Mouse (Mus musculus): ENCODE measurements around the gene Auts2. TPM values are rescaled to one million over a fixed set of nuclear protein-coding genes. Genes with fewer than 3 reads are reported as not detected.

Auts2 gene
- polyA plus RNA-seq, 1 experiment from 2014 or later, result 76.2 TPM

DNA sequence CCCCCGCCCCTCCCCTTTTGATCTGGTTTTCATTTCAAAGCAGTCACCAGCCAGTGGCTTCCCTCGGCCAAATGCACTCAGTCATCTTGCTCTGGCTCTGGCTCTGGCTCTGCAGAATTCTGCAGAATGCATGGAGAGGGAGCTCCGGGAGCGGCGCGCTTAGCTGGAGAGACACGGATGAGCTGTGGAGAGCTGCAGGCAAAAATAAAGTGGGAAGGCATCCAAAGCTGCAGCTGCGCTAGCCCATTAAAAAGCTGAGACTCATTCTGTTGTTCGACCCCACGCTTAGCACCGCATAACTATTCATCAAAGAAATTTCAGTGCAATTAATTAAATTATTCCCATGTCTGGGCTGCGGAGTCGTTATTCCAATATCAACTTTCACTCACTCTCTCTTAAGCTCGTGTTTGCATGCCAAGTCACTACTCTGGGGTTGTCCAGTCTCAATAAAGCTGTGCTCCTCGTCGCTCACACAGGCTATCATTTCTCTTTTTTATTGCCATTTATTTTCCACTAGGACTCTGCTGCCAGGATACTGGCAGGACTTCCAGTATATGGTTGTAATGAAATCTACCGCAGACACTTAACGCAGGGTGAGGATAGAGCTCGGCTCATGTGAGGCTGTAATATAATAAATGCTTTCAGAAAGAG, 468.3 kb downstream of the Auts2 start:
- ATAC-seq (ENCODE audit: low FRiP score, low read depth), result peak; percentile 90
- H3K27ac ChIP-seq (replicated peaks), result peak overlapping the region; percentile 77
- H3K4me2 ChIP-seq, result peak overlapping the region; percentile 52
- 8% methylated on average over 19 of the region's 19 CpGs for WGBS
- H3K27me3 ChIP-seq, result no peaks in the 10 kb centered on the region
- peaks cover 47% of the 10 kb centered on the region for H3K4me1 ChIP-seq (replicated peaks)
- no peaks in the 10 kb centered on the region for H3K9me3 ChIP-seq
- H3K36me3 ChIP-seq, result no peaks in the 10 kb centered on the region
- H3K4me3 ChIP-seq, result peak overlapping the region; percentile 13; the same call in 1 of the 2 replicates
- peak overlapping the region; percentile 31; the same call in 1 of the 2 replicates for H3K9ac ChIP-seq

DNA sequence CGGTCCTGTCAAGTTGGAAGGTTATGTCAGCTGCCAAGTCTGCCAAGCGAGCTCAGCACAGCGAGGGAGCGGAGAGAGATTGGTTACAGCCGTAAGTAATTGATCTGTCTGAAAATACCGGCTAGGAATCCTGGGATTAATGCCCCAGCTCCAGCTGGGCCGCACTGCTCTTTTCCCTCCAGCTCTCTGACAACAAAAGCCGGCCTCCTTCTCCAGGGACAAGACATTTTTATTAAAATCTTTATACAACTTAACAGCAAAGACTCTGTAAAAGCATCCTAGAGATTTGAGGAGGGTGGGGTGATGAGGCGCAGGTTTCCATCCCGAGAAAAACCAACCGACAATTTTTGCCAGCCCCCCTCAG, 468.8 kb downstream of the Auts2 start:
- WGBS, result 5% methylated on average over 11 of the region's 11 CpGs

DNA sequence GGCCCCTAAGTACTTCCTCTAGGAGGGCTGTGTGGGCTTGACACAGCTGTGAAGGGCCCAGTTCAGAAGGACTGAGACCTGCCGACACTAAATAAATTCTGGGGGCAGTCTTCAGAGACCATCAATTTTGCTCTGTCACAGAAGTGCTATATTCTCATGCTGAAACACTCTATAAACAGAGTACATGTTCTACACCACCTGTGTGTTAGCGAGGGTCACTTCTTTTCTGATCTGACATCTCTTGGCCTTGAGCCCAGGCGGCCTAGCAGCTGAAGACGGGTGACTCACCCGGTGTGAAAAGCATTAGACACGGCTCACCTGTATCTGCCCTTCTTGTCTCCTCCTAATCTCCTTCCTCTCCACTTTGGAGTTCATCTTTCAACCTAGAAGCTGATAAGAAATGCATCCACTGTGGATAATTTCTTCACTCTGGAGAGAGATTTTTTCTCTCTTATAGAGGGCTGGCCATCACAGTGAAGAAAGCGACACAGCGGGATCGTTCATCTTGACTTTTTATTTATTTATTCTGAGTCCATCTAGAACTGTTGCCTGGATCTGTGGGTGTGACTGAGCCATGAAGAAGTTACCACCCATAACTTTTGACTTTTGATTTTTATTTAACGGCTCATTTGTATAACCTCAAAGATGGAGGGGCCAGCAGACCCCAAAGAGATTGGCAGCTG, 469.3 kb downstream of the Auts2 start:
- H3K4me2 ChIP-seq, result peak overlapping the region; percentile 52
- H3K9ac ChIP-seq, result peak overlapping the region; percentile 31; the same call in 1 of the 2 replicates
- peaks cover 47% of the 10 kb centered on the region for H3K4me1 ChIP-seq (replicated peaks)
- H3K36me3 ChIP-seq, result no peaks in the 10 kb centered on the region
- peak overlapping the region; percentile 77 for H3K27ac ChIP-seq (replicated peaks)
- WGBS, result 24% methylated on average over 10 of the region's 10 CpGs
- ATAC-seq (ENCODE audit: low FRiP score, low read depth), result no peak
- H3K4me3 ChIP-seq, result no peak overlapping the region
- no peaks in the 10 kb centered on the region for H3K27me3 ChIP-seq
- H3K9me3 ChIP-seq, result no peaks in the 10 kb centered on the region

More for the DNA sequence above, 468.8 kb downstream of the Auts2 start:
- peaks cover 47% of the 10 kb centered on the region for H3K4me1 ChIP-seq (replicated peaks)
- H3K9me3 ChIP-seq, result no peaks in the 10 kb centered on the region
- peak overlapping the region; percentile 31; the same call in 1 of the 2 replicates for H3K9ac ChIP-seq
- peak overlapping the region; percentile 13; the same call in 1 of the 2 replicates for H3K4me3 ChIP-seq
- H3K27ac ChIP-seq (replicated peaks), result peak overlapping the region; percentile 77
- peak overlapping the region; percentile 52 for H3K4me2 ChIP-seq
- H3K27me3 ChIP-seq, result no peaks in the 10 kb centered on the region
- ATAC-seq (ENCODE audit: low FRiP score, low read depth), result peak; percentile 60
- H3K36me3 ChIP-seq, result no peaks in the 10 kb centered on the region

DNA sequence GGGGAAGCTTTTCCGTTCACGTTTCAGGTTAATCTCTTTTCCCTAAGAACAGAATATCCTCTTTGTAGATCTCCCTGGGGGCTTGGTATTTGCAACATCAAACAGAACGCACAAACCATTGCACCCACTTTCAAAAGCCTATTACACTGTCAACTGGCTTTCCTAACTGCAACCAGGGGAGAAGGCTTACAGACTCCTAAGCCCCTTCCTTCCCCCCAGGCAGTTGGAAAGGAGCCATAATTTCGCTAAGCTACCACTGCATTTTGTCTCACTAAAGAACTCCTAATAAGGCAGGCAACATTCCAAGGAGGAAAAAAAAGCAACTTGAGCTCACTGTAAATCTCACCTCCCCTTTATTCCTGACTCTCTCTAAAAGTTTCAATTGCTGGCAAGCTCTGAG, 470.8 kb downstream of the Auts2 start:
- H3K9me3 ChIP-seq, result no peaks in the 10 kb centered on the region
- H3K27me3 ChIP-seq, result no peaks in the 10 kb centered on the region
- no peak for ATAC-seq (ENCODE audit: low FRiP score, low read depth)
- WGBS, result 12% methylated on average over 4 of the region's 4 CpGs
- no peak overlapping the region for H3K4me3 ChIP-seq
- no peak overlapping the region for H3K27ac ChIP-seq (replicated peaks)
- no peaks in the 10 kb centered on the region for H3K36me3 ChIP-seq
- no peak overlapping the region for H3K9ac ChIP-seq
- H3K4me2 ChIP-seq, result no peak overlapping the region
- peaks cover 53% of the 10 kb centered on the region for H3K4me1 ChIP-seq (replicated peaks)

DNA sequence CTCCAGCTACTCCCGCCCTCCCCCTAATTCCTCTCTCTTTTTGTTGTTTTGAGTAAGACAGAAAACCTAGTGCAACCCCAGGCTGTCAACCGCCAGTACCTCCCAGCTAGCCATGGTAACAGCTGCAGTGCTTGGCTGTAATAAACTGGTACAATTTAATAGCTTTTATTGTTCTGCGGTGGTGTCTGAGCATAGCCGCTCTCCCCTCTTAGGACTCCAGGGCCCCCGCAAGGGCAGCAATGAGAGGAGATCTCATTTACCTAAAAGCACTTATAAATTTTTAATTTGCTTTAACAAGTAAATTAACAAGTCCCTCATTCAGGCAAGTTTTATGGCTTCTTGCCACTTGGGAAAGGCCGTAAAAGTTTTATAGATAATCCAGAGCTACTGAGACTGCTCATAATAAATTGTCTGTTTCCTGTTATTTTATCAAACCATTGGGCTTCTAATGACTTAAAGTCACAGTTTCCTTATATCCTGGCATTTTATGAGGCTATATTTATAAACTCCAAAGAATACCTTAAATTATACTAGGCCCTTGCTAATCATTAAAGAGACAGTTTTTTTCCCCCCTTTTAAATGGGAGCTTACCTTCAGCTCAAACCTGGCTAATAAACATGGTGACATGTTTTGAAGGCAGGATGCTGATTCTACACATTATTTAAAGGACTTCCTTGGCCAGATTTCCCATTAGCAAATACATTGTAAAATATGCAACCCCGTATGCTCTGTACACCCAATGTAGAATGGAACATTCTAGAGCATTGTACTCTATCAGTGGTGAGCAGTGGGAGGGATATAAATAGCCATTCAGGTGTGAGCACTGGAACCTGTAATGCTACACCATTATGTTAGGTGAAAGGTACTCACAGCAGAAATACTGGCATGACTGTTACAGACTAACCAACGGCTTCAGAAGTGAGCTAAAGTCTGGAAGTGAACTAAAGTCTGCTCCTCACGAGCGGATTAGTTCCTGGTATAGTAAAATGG, 475.1 kb downstream of the Auts2 start:
- Histone ChIP-seq H3K4me1 (replicated peaks) (peaks cover 24% of the 10 kb centered on the region), H3K9me3 (no peaks in the 10 kb centered on the region), H3K27ac (replicated peaks) (no peak overlapping the region; the same call in 1 of the 2 replicates), H3K36me3 (no peaks in the 10 kb centered on the region), H3K27me3 (no peaks in the 10 kb centered on the region), H3K4me3 (no peak overlapping the region), H3K9ac (no peak overlapping the region), H3K4me2 (no peak overlapping the region)
- ATAC-seq (ENCODE audit: low FRiP score, low read depth), result no peak
- WGBS, result 58% methylated on average over 10 of the region's 10 CpGs

DNA sequence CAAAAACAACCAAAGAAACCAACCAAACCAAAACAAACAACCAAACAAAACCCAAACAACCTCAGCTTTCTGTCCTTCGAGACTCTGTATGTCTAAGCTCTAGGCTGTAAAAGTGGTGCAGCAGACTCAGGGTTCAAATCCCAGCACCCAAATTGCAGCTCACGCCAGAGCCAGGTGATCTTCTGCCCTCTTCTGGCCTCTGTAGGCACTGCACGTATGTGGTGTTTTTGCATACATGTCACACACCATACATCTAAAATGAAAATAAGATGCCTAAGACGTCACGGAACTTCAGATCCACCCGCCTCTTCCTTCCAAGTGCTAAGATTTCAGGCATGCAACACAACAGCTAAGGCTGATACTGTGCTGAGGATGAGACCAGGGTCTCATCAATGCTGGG, 483.0 kb downstream of the Auts2 start:
- Histone ChIP-seq H3K27me3 (no peaks in the 10 kb centered on the region), H3K4me2 (no peak overlapping the region), H3K27ac (replicated peaks) (no peak overlapping the region), H3K9ac (no peak overlapping the region), H3K36me3 (no peaks in the 10 kb centered on the region), H3K9me3 (no peaks in the 10 kb centered on the region), H3K4me3 (no peak overlapping the region), H3K4me1 (replicated peaks) (no peaks in the 10 kb centered on the region)
- no peak for ATAC-seq (ENCODE audit: low FRiP score, low read depth)
- 92% methylated on average over 6 of the region's 6 CpGs for WGBS

DNA sequence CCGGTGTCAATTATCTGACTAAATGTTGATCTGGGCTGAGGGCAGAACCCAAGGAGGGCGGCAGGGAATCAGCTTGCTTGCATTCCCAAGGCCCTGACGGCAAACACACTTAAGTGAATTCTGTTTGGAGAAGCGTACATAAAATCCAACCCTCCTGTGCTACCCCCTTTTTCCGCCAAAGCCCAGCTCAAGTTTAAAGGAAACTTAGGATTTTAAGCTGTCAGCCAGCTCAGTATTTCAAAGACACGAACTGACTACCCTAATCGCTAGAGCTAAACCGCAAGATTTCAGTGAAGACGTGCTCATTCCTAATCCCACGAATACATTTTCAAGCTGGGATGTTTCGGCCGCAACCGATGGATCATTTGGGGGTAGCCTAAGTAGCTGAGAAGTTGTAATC, 490.5 kb downstream of the Auts2 start:
- ATAC-seq (ENCODE audit: low FRiP score, low read depth), result no peak
- H3K4me2 ChIP-seq, result no peak overlapping the region
- no peak overlapping the region for H3K27ac ChIP-seq (replicated peaks)
- H3K9me3 ChIP-seq, result no peaks in the 10 kb centered on the region
- no peaks in the 10 kb centered on the region for H3K4me1 ChIP-seq (replicated peaks)
- H3K36me3 ChIP-seq, result no peaks in the 10 kb centered on the region
- 79% methylated on average over 13 of the region's 13 CpGs for WGBS
- H3K4me3 ChIP-seq, result no peak overlapping the region
- H3K27me3 ChIP-seq, result no peaks in the 10 kb centered on the region
- H3K9ac ChIP-seq, result no peak overlapping the region

DNA sequence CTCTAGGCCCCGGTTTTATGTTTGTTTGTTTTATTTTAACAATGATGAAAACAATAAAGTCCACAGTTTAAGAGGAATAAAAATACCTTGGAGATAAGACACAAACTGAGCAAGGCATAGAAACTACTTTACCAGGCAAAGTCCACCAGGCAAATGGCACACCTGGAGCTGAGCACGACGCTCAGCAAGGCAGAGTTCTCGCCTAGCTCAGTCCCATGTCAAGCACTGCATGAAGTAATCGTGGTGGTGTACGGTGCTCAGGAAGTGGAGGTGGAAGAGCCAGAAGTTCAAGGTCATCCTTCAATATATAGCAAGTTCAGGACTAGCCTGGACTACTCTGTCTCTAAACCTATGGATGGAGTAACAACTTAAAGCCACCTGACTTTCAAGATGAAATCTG, 503.6 kb downstream of the Auts2 start:
- H3K9me3 ChIP-seq, result no peaks in the 10 kb centered on the region
- H3K4me2 ChIP-seq, result no peak overlapping the region
- H3K4me3 ChIP-seq, result no peak overlapping the region
- no peak overlapping the region for H3K9ac ChIP-seq
- H3K36me3 ChIP-seq, result no peaks in the 10 kb centered on the region
- no peak for ATAC-seq (ENCODE audit: low FRiP score, low read depth)
- no peak overlapping the region for H3K27ac ChIP-seq (replicated peaks)
- 95% methylated on average over 6 of the region's 6 CpGs for WGBS
- no peaks in the 10 kb centered on the region for H3K4me1 ChIP-seq (replicated peaks)
- no peaks in the 10 kb centered on the region for H3K27me3 ChIP-seq

DNA sequence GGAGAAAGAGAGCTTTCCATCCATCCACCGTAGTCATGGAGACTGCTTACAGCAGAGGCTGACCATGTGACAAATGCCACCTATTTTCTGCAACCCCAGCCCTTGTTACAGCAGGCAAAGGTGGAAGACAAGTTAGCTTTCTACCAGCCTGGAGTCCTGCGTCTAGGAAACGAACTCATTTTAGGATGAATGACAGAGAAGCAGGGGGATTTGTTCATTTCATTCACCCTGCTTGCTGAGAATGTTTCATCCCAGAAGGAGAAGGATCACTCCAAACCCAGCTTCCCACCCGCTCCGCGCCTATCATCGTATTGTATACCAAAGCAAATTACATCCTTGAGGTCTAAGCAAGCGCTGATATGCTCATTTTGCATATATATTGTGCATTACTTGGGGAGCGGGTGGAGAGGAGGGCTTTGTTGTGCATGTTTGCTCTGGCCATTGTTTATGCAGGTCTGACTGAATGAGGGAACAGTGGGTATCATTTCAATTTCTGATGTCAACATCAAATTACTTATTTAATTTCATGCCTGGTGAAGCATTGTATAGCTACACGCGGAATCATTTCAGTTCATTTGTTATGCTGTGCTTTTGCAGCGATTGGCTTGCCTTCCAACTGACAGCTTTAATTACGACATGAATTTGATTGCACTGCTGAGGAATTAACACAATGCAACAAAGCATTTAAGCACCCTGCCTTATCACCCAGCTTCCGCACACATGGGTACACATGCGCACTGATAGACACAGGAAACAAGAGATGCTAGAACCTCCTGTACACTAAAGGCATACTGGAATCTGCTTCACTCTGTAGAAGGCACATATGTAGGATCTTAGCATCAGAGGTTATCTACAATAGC, 509.4 kb downstream of the Auts2 start:
- 25% methylated on average over 15 of the region's 15 CpGs for WGBS
- no peak overlapping the region for H3K4me3 ChIP-seq
- no peaks in the 10 kb centered on the region for H3K9me3 ChIP-seq
- no peaks in the 10 kb centered on the region for H3K27me3 ChIP-seq
- H3K4me2 ChIP-seq, result peak overlapping the region; percentile 38
- H3K36me3 ChIP-seq, result no peaks in the 10 kb centered on the region
- peak overlapping the region; percentile 70 for H3K27ac ChIP-seq (replicated peaks)
- peak overlapping the region; percentile 7; the same call in 1 of the 2 replicates for H3K9ac ChIP-seq
- H3K4me1 ChIP-seq (replicated peaks), result peaks cover 41% of the 10 kb centered on the region
- ATAC-seq (ENCODE audit: low FRiP score, low read depth), result peak; percentile 81

DNA sequence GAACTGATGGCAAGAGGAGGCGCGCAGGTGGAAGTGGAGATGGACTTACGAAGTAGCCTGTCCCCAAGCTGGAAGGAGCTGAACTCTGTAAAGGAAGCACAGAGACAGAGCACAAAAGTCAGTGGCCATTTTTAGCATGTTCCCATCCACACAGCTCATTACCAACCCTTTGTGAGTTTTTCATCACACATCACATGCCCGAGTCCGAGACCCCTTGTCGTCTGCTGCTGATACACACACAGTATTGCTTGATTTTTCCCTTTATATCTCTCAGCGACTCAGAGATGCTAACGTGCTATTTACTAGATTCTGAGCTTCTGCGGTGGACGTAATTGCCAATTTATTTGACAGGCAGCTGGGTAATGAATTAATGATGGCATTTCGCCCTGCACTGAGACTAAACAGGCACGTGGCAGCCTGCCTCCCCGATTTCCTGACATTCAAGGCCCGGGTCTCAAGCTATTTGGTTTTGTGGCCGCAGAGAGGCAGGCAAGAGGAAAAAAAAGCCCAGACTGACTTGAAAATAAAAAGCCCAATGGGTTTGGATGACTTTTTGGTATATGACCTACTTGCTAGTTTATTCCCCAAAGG, 512.1 kb downstream of the Auts2 start:
- H3K4me3 ChIP-seq, result no peak overlapping the region
- ATAC-seq (ENCODE audit: low FRiP score, low read depth), result peak; percentile 43; the same call in 1 of the 2 replicates
- no peaks in the 10 kb centered on the region for H3K9me3 ChIP-seq
- H3K4me1 ChIP-seq (replicated peaks), result peaks cover 41% of the 10 kb centered on the region
- no peaks in the 10 kb centered on the region for H3K36me3 ChIP-seq
- peak overlapping the region; percentile 53; the same call in 1 of the 2 replicates for H3K27ac ChIP-seq (replicated peaks)
- WGBS, result 31% methylated on average over 15 of the region's 15 CpGs
- no peaks in the 10 kb centered on the region for H3K27me3 ChIP-seq
- H3K9ac ChIP-seq, result no peak overlapping the region
- H3K4me2 ChIP-seq, result no peak overlapping the region

DNA sequence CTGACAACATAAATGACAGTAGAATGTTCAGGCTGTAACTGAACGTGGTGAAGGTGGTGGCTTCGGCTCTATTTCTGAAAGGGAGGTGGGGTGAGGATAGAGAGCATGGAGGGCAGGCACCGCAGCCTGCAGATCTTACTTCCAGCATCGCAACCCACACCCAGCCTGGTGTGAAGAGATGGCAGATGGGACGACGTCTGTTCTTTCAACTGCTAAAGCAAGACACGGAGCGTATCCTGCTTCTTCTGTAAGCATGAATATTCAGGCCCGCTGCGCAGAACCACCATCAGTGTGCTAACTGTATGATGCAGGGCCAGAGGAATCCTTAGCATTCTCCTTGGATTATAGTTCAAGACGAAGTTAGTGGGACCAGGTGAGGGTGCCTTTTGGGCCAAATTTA, 513.5 kb downstream of the Auts2 start:
- WGBS, result 63% methylated on average over 11 of the region's 11 CpGs
- ATAC-seq (ENCODE audit: low FRiP score, low read depth), result no peak

More for the DNA sequence above, 513.5 kb downstream of the Auts2 start:
- 0 out of 2 replicates have a peak overlapping the region, but pooled peaks have one; percentile 23 for H3K27ac ChIP-seq (replicated peaks)
- H3K36me3 ChIP-seq, result no peaks in the 10 kb centered on the region
- H3K4me3 ChIP-seq, result no peak overlapping the region
- no peak overlapping the region for H3K4me2 ChIP-seq
- peaks cover 41% of the 10 kb centered on the region for H3K4me1 ChIP-seq (replicated peaks)
- H3K9ac ChIP-seq, result no peak overlapping the region
- H3K9me3 ChIP-seq, result no peaks in the 10 kb centered on the region
- no peaks in the 10 kb centered on the region for H3K27me3 ChIP-seq
